Mouse (Mus musculus): ENCODE results near the gene Dner. TPM values are rescaled to one million over a fixed set of nuclear protein-coding genes. Genes with fewer than 3 reads are reported as not detected.
A peak's percentile ranks its signal among the peaks of the same experiment; 100 is the strongest.

Dner gene
- polyA plus RNA-seq, 1 experiment from 2014 or later = 244 TPM

DNA sequence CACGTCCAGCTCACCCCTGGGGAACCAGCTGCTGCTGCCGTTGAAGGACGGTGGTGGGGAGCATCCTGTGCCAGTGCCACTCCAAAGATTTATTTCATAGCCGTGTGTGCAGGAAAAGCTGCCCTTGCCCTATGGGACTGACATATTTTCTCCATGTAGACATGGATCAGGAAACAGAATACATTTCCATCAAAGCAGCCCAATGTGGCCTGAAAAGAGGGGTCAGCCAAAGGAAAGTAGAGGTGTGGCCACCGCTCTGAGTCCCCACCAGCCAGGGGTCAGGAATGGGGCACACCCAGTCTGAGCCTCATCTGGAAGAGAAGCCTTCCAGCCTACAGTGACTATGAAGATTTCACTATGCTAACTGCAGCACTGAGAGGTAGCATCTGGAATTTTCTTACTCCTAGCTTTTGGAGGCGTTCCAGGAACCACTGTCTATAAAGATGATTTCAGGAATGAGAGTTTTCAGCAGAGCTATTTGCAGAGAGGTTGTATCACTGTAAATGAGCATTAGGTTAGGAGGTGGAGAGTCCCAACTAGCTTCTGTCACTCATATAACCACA, 189.0 kb downstream of the Dner start:
- H3K4me2 ChIP-seq (ENCODE audit: low read length) = no peak overlapping the region
- ATAC-seq (ENCODE audit: low FRiP score, low TSS enrichment) = no peak
- no peaks in the 10 kb centered on the region for H3K9me3 ChIP-seq (ENCODE audit: control insufficient read depth, low read length)
- 63% methylated on average over 6 of the region's 6 CpGs for WGBS
- no peaks in the 10 kb centered on the region for H3K36me3 ChIP-seq (ENCODE audit: control insufficient read depth, insufficient read depth, low read length)
- 0 out of 2 replicates have a peak overlapping the region, but pooled peaks have one; percentile 13 for H3K27ac ChIP-seq (replicated peaks; ENCODE audit: low read depth, low read length)
- H3K27me3 ChIP-seq (ENCODE audit: control insufficient read depth, insufficient read depth, low read length) = no peaks in the 10 kb centered on the region
- H3K4me1 ChIP-seq (ENCODE audit: control insufficient read depth, insufficient read depth, low read length) = 0 out of 2 replicates have a peak, but pooled peaks cover 2% of the 10 kb centered on the region
- no peak overlapping the region for H3K9ac ChIP-seq (replicated peaks; ENCODE audit: low read length)
- H3K4me3 ChIP-seq (replicated peaks; ENCODE audit: low read depth, low read length) = no peak overlapping the region
- no peak for DNase-seq

DNA sequence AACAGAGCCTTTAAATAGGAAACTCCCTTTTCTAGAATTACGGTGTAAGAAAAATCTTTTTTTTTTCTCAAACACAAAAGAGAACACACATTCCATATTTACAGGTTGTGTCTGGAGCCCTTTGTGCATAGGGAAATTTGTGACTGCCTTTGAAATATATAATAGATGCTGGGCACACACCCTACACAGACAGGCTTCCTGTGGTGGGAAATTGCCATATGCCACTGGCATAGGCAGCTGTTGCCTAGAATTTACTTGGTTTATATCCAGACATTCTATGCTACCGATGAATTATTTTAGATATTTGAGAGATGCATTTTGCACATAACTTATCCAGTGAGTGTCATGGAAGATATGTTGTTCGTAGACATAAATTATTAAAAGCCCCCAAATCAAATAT, 195.3 kb downstream of the Dner start:
- Histone ChIP-seq H3K9me3 (ENCODE audit: control insufficient read depth, low read length) (no peaks in the 10 kb centered on the region), H3K4me1 (ENCODE audit: control insufficient read depth, insufficient read depth, low read length) (no peaks in the 10 kb centered on the region), H3K9ac (replicated peaks; ENCODE audit: low read length) (no peak overlapping the region), H3K4me2 (ENCODE audit: low read length) (no peak overlapping the region), H3K27me3 (ENCODE audit: control insufficient read depth, insufficient read depth, low read length) (no peaks in the 10 kb centered on the region), H3K27ac (replicated peaks; ENCODE audit: low read depth, low read length) (no peak overlapping the region), H3K36me3 (ENCODE audit: control insufficient read depth, insufficient read depth, low read length) (no peaks in the 10 kb centered on the region), H3K4me3 (replicated peaks; ENCODE audit: low read depth, low read length) (no peak overlapping the region)
- ATAC-seq (ENCODE audit: low FRiP score, low TSS enrichment) = no peak
- WGBS = 92% methylated on average over 3 of the region's 3 CpGs
- no peak for DNase-seq

DNA sequence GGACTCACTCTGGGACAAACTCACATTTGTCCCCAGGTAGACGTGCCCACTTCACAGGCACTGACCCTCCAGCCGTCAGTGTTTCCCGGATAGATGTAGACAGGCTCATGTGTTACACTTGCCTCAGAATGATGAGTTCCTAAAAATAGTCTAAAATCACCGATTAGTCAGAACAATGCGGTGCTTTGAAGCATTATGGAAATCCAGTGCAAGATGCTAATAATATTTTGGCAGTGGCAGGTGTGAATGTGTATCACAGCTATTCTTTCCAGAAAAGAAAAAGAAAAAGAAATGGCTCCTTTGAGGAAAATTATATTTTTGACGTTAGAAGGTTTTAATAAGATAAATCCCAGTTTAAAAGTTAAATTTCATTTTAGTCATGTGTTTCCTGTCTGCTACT, 204.3 kb downstream of the Dner start:
- WGBS = 91% methylated on average over 6 of the region's 6 CpGs
- no peak overlapping the region for H3K27ac ChIP-seq (replicated peaks; ENCODE audit: low read depth, low read length)
- ATAC-seq (ENCODE audit: low FRiP score, low TSS enrichment) (no peak), DNase-seq (no peak)
- 0 out of 2 replicates have a peak, but pooled peaks cover 10% of the 10 kb centered on the region for H3K36me3 ChIP-seq (ENCODE audit: control insufficient read depth, insufficient read depth, low read length)
- no peak overlapping the region for H3K4me3 ChIP-seq (replicated peaks; ENCODE audit: low read depth, low read length)
- H3K4me1 ChIP-seq (ENCODE audit: control insufficient read depth, insufficient read depth, low read length) = no peaks in the 10 kb centered on the region
- H3K4me2 ChIP-seq (ENCODE audit: low read length) = no peak overlapping the region
- H3K9me3 ChIP-seq (ENCODE audit: control insufficient read depth, low read length) = no peaks in the 10 kb centered on the region
- H3K9ac ChIP-seq (replicated peaks; ENCODE audit: low read length) = no peak overlapping the region
- H3K27me3 ChIP-seq (ENCODE audit: control insufficient read depth, insufficient read depth, low read length) = no peaks in the 10 kb centered on the region

DNA sequence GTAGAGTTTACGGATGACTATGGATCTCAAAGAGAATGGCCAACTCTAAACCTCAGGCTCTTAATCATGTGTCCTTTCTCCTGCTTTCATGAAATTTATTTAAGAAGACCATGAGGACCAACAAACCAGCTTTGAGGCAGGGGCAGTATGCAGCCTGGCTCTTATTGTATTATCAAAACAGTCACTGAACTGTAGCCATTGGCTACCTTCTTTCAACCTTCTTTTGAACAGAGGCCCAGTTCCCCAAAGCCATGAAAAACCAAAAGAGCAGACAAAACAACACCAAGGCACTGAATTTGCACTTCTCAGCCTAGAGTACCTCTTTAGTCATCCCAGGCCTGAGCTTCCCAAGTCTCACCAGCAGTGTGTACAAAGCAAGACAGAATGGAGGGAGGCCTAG, 207.5 kb downstream of the Dner start:
- H3K4me3 ChIP-seq (replicated peaks; ENCODE audit: low read depth, low read length) = no peak overlapping the region
- no peak for DNase-seq
- H3K36me3 ChIP-seq (ENCODE audit: control insufficient read depth, insufficient read depth, low read length) = 0 out of 2 replicates have a peak, but pooled peaks cover 5% of the 10 kb centered on the region
- no peaks in the 10 kb centered on the region for H3K27me3 ChIP-seq (ENCODE audit: control insufficient read depth, insufficient read depth, low read length)
- no peak overlapping the region for H3K4me2 ChIP-seq (ENCODE audit: low read length)
- no peaks in the 10 kb centered on the region for H3K4me1 ChIP-seq (ENCODE audit: control insufficient read depth, insufficient read depth, low read length)
- no peak overlapping the region for H3K9ac ChIP-seq (replicated peaks; ENCODE audit: low read length)
- ATAC-seq (ENCODE audit: low FRiP score, low TSS enrichment) = no peak
- no peaks in the 10 kb centered on the region for H3K9me3 ChIP-seq (ENCODE audit: control insufficient read depth, low read length)
- no peak overlapping the region for H3K27ac ChIP-seq (replicated peaks; ENCODE audit: low read depth, low read length)
- WGBS = 95% methylated on average over 1 of the region's 1 CpGs

DNA sequence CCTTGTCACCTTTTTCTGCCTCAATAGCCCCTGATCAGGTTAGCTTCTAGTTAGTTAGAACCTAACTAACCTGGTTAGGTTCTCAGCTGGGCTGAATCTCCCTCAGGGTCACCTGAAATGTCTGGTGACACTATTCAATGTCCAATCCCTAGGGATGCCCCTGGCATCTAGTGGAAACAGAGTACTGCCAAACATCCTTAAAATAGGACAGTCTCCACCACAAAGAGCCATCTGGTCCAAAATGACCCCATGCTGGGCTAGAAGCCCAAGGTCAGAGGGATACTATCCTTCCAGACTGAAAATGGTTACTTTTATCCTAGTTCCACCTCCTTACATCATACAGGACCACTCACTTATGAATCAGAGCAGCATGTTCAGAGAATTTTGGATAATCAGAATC, 211.0 kb downstream of the Dner start:
- ATAC-seq (ENCODE audit: low FRiP score, low TSS enrichment) = no peak
- no peak for DNase-seq

DNA sequence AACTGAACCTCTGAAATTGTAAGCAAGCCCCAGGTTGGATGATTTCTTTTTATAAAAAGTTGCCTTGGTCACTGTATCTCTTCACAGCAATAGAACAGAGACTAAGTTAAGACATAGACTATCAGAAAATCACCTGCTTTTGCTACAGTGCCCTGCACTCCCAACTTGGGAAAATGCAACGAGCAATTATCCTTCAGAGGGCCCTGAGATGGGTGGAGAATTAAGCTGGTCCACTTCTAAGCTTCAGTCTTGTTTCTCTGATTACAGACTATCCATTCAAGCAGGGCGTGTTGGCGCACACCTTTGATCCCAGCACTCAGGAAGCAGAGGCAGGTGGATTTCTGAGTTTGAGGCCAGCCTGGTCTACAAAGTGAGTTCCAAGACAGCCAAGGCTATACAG, 211.4 kb downstream of the Dner start:
- H3K36me3 ChIP-seq (ENCODE audit: control insufficient read depth, insufficient read depth, low read length) = no peaks in the 10 kb centered on the region
- WGBS = 89% methylated on average over 3 of the region's 3 CpGs
- H3K4me1 ChIP-seq (ENCODE audit: control insufficient read depth, insufficient read depth, low read length) = 0 out of 2 replicates have a peak, but pooled peaks cover 3% of the 10 kb centered on the region
- no peaks in the 10 kb centered on the region for H3K27me3 ChIP-seq (ENCODE audit: control insufficient read depth, insufficient read depth, low read length)
- ATAC-seq (ENCODE audit: low FRiP score, low TSS enrichment) (no peak), DNase-seq (no peak)
- no peak overlapping the region for H3K27ac ChIP-seq (replicated peaks; ENCODE audit: low read depth, low read length)
- no peak overlapping the region for H3K9ac ChIP-seq (replicated peaks; ENCODE audit: low read length)
- H3K9me3 ChIP-seq (ENCODE audit: control insufficient read depth, low read length) = no peaks in the 10 kb centered on the region
- H3K4me3 ChIP-seq (replicated peaks; ENCODE audit: low read depth, low read length) = no peak overlapping the region
- H3K4me2 ChIP-seq (ENCODE audit: low read length) = no peak overlapping the region

More for the DNA sequence above, 211.0 kb downstream of the Dner start:
- Histone ChIP-seq H3K4me1 (ENCODE audit: control insufficient read depth, insufficient read depth, low read length) (no peaks in the 10 kb centered on the region), H3K27me3 (ENCODE audit: control insufficient read depth, insufficient read depth, low read length) (no peaks in the 10 kb centered on the region), H3K9me3 (ENCODE audit: control insufficient read depth, low read length) (no peaks in the 10 kb centered on the region), H3K9ac (replicated peaks; ENCODE audit: low read length) (no peak overlapping the region), H3K4me3 (replicated peaks; ENCODE audit: low read depth, low read length) (no peak overlapping the region), H3K27ac (replicated peaks; ENCODE audit: low read depth, low read length) (no peak overlapping the region), H3K36me3 (ENCODE audit: control insufficient read depth, insufficient read depth, low read length) (no peaks in the 10 kb centered on the region), H3K4me2 (ENCODE audit: low read length) (no peak overlapping the region)

DNA sequence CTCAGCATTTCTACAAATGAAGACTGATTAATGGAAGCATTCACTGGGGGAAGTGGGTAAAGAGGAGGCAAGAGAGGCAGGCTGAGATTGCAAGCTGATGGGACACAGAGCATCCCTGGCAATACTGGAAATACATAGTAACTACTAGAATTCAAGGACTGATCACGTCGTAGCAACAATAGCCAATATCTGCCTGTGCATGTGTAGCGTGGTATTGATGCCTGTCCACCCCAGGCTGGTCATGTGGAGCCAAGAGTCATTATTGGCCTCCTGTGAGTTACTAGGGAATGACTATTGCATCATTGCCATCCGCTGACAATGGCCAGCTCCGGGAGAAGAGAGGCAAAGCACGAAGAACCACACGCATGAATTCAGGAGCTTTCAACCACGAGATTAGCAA, 216.0 kb downstream of the Dner start:
- no peaks in the 10 kb centered on the region for H3K9me3 ChIP-seq (ENCODE audit: control insufficient read depth, low read length)
- DNase-seq (no peak), ATAC-seq (ENCODE audit: low FRiP score, low TSS enrichment) (no peak)
- no peak overlapping the region for H3K27ac ChIP-seq (replicated peaks; ENCODE audit: low read depth, low read length)
- WGBS = 80% methylated on average over 8 of the region's 8 CpGs
- no peak overlapping the region for H3K4me2 ChIP-seq (ENCODE audit: low read length)
- 0 out of 2 replicates have a peak, but pooled peaks cover 3% of the 10 kb centered on the region for H3K4me1 ChIP-seq (ENCODE audit: control insufficient read depth, insufficient read depth, low read length)
- no peak overlapping the region for H3K9ac ChIP-seq (replicated peaks; ENCODE audit: low read length)
- no peaks in the 10 kb centered on the region for H3K36me3 ChIP-seq (ENCODE audit: control insufficient read depth, insufficient read depth, low read length)
- no peaks in the 10 kb centered on the region for H3K27me3 ChIP-seq (ENCODE audit: control insufficient read depth, insufficient read depth, low read length)
- H3K4me3 ChIP-seq (replicated peaks; ENCODE audit: low read depth, low read length) = no peak overlapping the region

DNA sequence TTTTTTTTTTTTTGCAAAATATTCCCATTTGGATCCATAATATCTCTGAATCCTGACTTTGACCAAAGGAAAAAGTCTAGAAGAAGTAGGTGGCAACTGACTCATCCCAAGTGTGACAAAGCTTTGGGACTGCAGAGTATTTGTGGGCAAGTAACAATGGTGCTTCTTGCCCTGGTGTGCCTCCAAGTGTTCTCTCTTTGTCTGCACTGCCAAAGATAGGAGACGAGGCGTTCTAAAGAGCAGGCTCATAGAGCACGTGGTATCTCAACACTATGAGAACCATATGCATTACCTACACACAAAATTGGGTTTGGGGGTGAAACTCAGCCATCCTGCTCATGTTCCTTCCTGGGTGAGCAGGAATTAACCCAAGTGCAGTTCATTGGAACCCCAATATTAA, 221.7 kb downstream of the Dner start:
- no peaks in the 10 kb centered on the region for H3K27me3 ChIP-seq (ENCODE audit: control insufficient read depth, insufficient read depth, low read length)
- H3K4me1 ChIP-seq (ENCODE audit: control insufficient read depth, insufficient read depth, low read length) = no peaks in the 10 kb centered on the region
- no peak for DNase-seq
- H3K27ac ChIP-seq (replicated peaks; ENCODE audit: low read depth, low read length) = no peak overlapping the region
- 80% methylated on average over 3 of the region's 3 CpGs for WGBS
- no peak overlapping the region for H3K9ac ChIP-seq (replicated peaks; ENCODE audit: low read length)
- ATAC-seq (ENCODE audit: low FRiP score, low TSS enrichment) = no peak
- H3K4me2 ChIP-seq (ENCODE audit: low read length) = no peak overlapping the region
- 0 out of 2 replicates have a peak, but pooled peaks cover 2% of the 10 kb centered on the region for H3K36me3 ChIP-seq (ENCODE audit: control insufficient read depth, insufficient read depth, low read length)
- H3K9me3 ChIP-seq (ENCODE audit: control insufficient read depth, low read length) = no peaks in the 10 kb centered on the region
- no peak overlapping the region for H3K4me3 ChIP-seq (replicated peaks; ENCODE audit: low read depth, low read length)

DNA sequence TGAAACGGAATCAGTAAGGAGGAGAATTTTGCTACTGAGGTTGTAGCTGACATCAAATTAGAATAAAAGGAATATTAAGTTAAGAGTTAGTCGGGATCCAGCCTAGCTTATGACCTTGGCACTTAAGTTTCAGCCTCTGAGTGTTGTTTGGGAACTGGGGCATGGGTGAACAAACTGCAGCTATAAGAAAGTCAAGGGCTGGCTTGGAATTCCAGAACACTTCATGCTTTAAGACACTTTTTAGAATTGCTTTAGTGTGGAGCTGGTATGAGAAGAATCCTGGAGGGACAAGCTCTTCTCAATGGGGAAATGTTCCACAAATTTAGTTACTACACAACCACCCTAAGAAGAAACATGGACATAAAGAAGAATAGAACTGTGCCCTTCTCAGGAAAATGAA, 223.8 kb downstream of the Dner start:
- WGBS = 80% methylated on average over 2 of the region's 2 CpGs
- no peak for ATAC-seq (ENCODE audit: low FRiP score, low TSS enrichment)
- no peak for DNase-seq
- no peak overlapping the region for H3K27ac ChIP-seq (replicated peaks; ENCODE audit: low read depth, low read length)
- no peaks in the 10 kb centered on the region for H3K27me3 ChIP-seq (ENCODE audit: control insufficient read depth, insufficient read depth, low read length)
- no peaks in the 10 kb centered on the region for H3K4me1 ChIP-seq (ENCODE audit: control insufficient read depth, insufficient read depth, low read length)
- no peak overlapping the region for H3K4me3 ChIP-seq (replicated peaks; ENCODE audit: low read depth, low read length)
- H3K9me3 ChIP-seq (ENCODE audit: control insufficient read depth, low read length) = no peaks in the 10 kb centered on the region
- H3K36me3 ChIP-seq (ENCODE audit: control insufficient read depth, insufficient read depth, low read length) = 0 out of 2 replicates have a peak, but pooled peaks cover 2% of the 10 kb centered on the region
- no peak overlapping the region for H3K4me2 ChIP-seq (ENCODE audit: low read length)
- no peak overlapping the region for H3K9ac ChIP-seq (replicated peaks; ENCODE audit: low read length)
